ENCODE assay signal across 9 mouse cellular contexts in genomic region chr13:74192613-74193012, GRCm38 (mm10). TPM values are rescaled to one million over a fixed set of nuclear protein-coding genes. Genes with fewer than 3 reads are reported as not detected.
A peak's percentile ranks its signal among the peaks of the same experiment; 100 is the strongest.
DNase-seq lines count a peak whose midpoint lies in the region; ATAC-seq and TF ChIP-seq lines count a peak whose summit lies in the region.
"Had no signal": no experiment of that assay in that cellular context is flagged by ENCODE, and none has a peak within 500 bp of the region (broad histone marks: within the 10 kb centered on the region; RNA-seq: fewer than 3 reads in every experiment).

No protein-coding gene starts in this region.

- H3K9ac ChIP-seq in heart, adult 2 months (ENCODE audit: low read depth, low read length): no peak overlapping the region
- H3K9ac ChIP-seq in midbrain, embryonic 12.5 days (replicated peaks): no peak overlapping the region
- H3K9ac ChIP-seq in midbrain, embryonic 13.5 days (replicated peaks): no peak overlapping the region

- no peaks in the 10 kb centered on the region for H3K9me3 ChIP-seq in midbrain, embryonic 12.5 days
- no peaks in the 10 kb centered on the region for H3K9me3 ChIP-seq in midbrain, embryonic 13.5 days

- H3K27me3 ChIP-seq in heart, adult 2 months (ENCODE audit: control insufficient read depth, insufficient read depth, low read length): no peaks in the 10 kb centered on the region
- no peaks in the 10 kb centered on the region for H3K27me3 ChIP-seq in midbrain, embryonic 12.5 days
- H3K27me3 ChIP-seq in midbrain, embryonic 13.5 days: no peaks in the 10 kb centered on the region

- H3K36me3 ChIP-seq in heart, adult 2 months (ENCODE audit: control insufficient read depth, insufficient read depth, low read length): peaks cover 4% of the 10 kb centered on the region
- peaks cover 55% of the 10 kb centered on the region for H3K36me3 ChIP-seq in midbrain, embryonic 12.5 days
- peaks cover 67% of the 10 kb centered on the region for H3K36me3 ChIP-seq in midbrain, embryonic 13.5 days

- no peak for TF ChIP-seq POLR2A in heart, adult 2 months (IDR thresholded peaks at IDR 0.05; ENCODE audit: insufficient read depth, low read depth, low read length)

- H3K4me3 ChIP-seq in heart, adult 2 months: no peak overlapping the region
- H3K4me3 ChIP-seq in midbrain, embryonic 12.5 days: no peak overlapping the region
- H3K4me3 ChIP-seq in midbrain, embryonic 13.5 days (replicated peaks): no peak overlapping the region

- DNase-seq in heart, adult 2 months: no peak
- no peak for DNase-seq in heart, postnatal 14 days
- peak; percentile 27 for DNase-seq in retina, postnatal 7 days (ENCODE audit: low read depth, low spot score)
- DNase-seq in urinary bladder, postnatal 36 days (ENCODE audit: low spot score in 2 of 2): no peak
- no peak for DNase-seq in layer of hippocampus, postnatal 36 days
- DNase-seq: right cerebral cortex, adult 18-20 months had no signal

- H3K79me2 ChIP-seq in heart, adult 2 months (replicated peaks; ENCODE audit: control insufficient read depth, insufficient read depth, low read length): no peaks in the 10 kb centered on the region

- peak; percentile 66 for TF ChIP-seq CTCF in heart, adult 2 months (IDR thresholded peaks at IDR 0.05)

- no peak overlapping the region for H3K27ac ChIP-seq in heart, adult 2 months
- H3K27ac ChIP-seq in midbrain, embryonic 12.5 days (replicated peaks): no peak overlapping the region
- no peak overlapping the region for H3K27ac ChIP-seq in midbrain, embryonic 13.5 days

- no peak for TF ChIP-seq EP300 in heart, adult 2 months (IDR thresholded peaks at IDR 0.05; ENCODE audit: insufficient read depth, low read depth, low read length)

- 83% methylated on average over 6 of the region's 6 CpGs for WGBS in heart, adult 2 months
- 85% methylated on average over 6 of the region's 6 CpGs for WGBS in midbrain, embryonic 12.5 days
- WGBS in midbrain, embryonic 13.5 days: 83% methylated on average over 6 of the region's 6 CpGs

- peak; percentile 12; the same call in 1 of the 2 replicates for ATAC-seq in midbrain, embryonic 12.5 days (ENCODE audit: low FRiP score, low read depth)
- no peak for ATAC-seq in midbrain, embryonic 13.5 days
- peak; percentile 72; the same call in 1 of the 2 replicates for ATAC-seq in common myeloid progenitor, adult 5-6 weeks (replicated peaks; ENCODE audit: low read depth, poor library complexity, severe bottlenecking)

- no peak overlapping the region for H3K4me2 ChIP-seq in midbrain, embryonic 12.5 days (replicated peaks)
- H3K4me2 ChIP-seq in midbrain, embryonic 13.5 days (replicated peaks): no peak overlapping the region

- H3K4me1 ChIP-seq in heart, adult 2 months (ENCODE audit: control insufficient read depth, insufficient read depth, low read length): no peaks in the 10 kb centered on the region
- H3K4me1 ChIP-seq in midbrain, embryonic 12.5 days: no peaks in the 10 kb centered on the region
- H3K4me1 ChIP-seq in midbrain, embryonic 13.5 days (replicated peaks): no peaks in the 10 kb centered on the region

- intact Hi-C loops in heart, adult 2 months (cut with DNase I): loop anchor here (1.0 kb wide), 1 partner anchor 109 kb away; no protein-coding TSS in a partner anchor
- intact Hi-C loops in heart, postnatal 14 days (cut with DNase I): loop anchor here (2.0 kb wide), 1 partner anchor 108 kb away; no protein-coding TSS in a partner anchor

RNA-seq across cellular contexts. Expression of gene Exoc3, which starts 15.9 kb away (rescaled TPM):
- total RNA-seq in heart, adult 2 months (2021): 10 to 100 TPM; 47.5 to 54.1 TPM
- polyA plus RNA-seq in heart, adult 2 months (2012; rRNA removed): 51.2 and 69.8 TPM in 2 replicates
- total RNA-seq in heart, postnatal 14 days (2021): 10 to 100 TPM; 47.8 to 52.9 TPM
- polyA plus RNA-seq in midbrain, embryonic 12.5 days (2016; fragmentation: Nextera tagmentation; extraction: Ambion mirVana): 82.4 and 89.2 TPM in 2 replicates
- 104 and 105 TPM in 2 replicates for polyA plus RNA-seq in midbrain, embryonic 13.5 days (2015; fragmentation: Nextera tagmentation; extraction: Ambion mirVana)
- 38.2 and 40.0 TPM in 2 replicates for total RNA-seq in common myeloid progenitor, adult 5-6 weeks (2017)
- 10 to 100 TPM; 70.1 to 72.4 TPM for total RNA-seq in layer of hippocampus, postnatal 36 days (2021)
